Mouse (Mus musculus) heart, embryonic 11.5 days (tissue): ENCODE data around the gene Lif. TPM values are rescaled to one million over a fixed set of nuclear protein-coding genes. Genes with fewer than 3 reads are reported as not detected.

ENCODE experiments used
- ATAC-seq: fragments of 200-750 bp; cut with Nextera tagmentation; replicated peaks from 2 replicates; pipeline ENCODE4 v1.8.0; 2017; ENCODE audit warnings: moderate library complexity; ENCODE audit not compliant: insufficient number of reproducible peaks, low FRiP score, low TSS enrichment
- H3K27ac ChIP-seq: fragments of 300-500 bp; sonication (generic); 2 replicates; pipeline ENCODE4 v1.5.1; 2014; ENCODE audit warnings: mild to moderate bottlenecking, low read depth, low read length
- H3K27me3 ChIP-seq: fragments of 300-500 bp; sonication (generic); 2 replicates; pipeline ENCODE4 v1.6.1; 2014; ENCODE audit warnings: mild to moderate bottlenecking, low read length, mixed read lengths; ENCODE audit not compliant: control insufficient read depth, insufficient read depth
- H3K36me3 ChIP-seq: fragments of 300-500 bp; sonication (generic); 2 replicates; pipeline ENCODE4 v1.6.1; 2014; ENCODE audit warnings: mild to moderate bottlenecking, low read length, moderate library complexity, mixed read lengths; ENCODE audit not compliant: control insufficient read depth, insufficient read depth
- H3K4me1 ChIP-seq: fragments of 300-500 bp; sonication (generic); 2 replicates; pipeline ENCODE4 v1.6.1; 2014; ENCODE audit warnings: low read length; ENCODE audit not compliant: control insufficient read depth, insufficient read depth
- H3K4me2 ChIP-seq: fragments of 300-500 bp; sonication (generic); 2 replicates; pipeline ENCODE4 v1.6.1; 2014; ENCODE audit warnings: mild to moderate bottlenecking, moderate library complexity
- H3K4me3 ChIP-seq: fragments of 300-500 bp; sonication (generic); 2 replicates; pipeline ENCODE4 v1.5.1; 2014; ENCODE audit warnings: low read depth, low read length
- H3K9ac ChIP-seq: fragments of 300-500 bp; sonication (generic); 2 replicates; pipeline ENCODE4 v1.6.1; 2014; ENCODE audit warnings: mild to moderate bottlenecking, low read depth, low read length, moderate library complexity
- H3K9me3 ChIP-seq: fragments of 300-500 bp; sonication (generic); replicated peaks from 2 replicates; pipeline ENCODE4 v1.6.1; 2016; ENCODE audit warnings: low read length; ENCODE audit not compliant: control insufficient read depth
- WGBS: fragments of 180-500 bp; shearing (Covaris S2); extraction: QIAGEN DNeasy Blood & Tissue Kit; methylation state at CpG from one replicate; pipeline ENCODE4 v1.1.7; 2014; ENCODE audit not compliant: insufficient replicate concordance; 5-methylcytosine and 5-hydroxymethylcytosine counted together
- polyA plus RNA-seq: library from polyadenylated mRNA; unstranded; fragments of >200 nt; fragmentation: Nextera tagmentation; extraction: Ambion mirVana; gene quantifications from 2 replicates; pipeline ENCODE4 v1.2.1, GENCODE M21; 2014

Lif gene
- polyA plus RNA-seq, 1 experiment from 2014 or later: 0.06 TPM

GRCm38 (mm10) chr11:4310324-4310723, 53.0 kb downstream of the Lif start:
- WGBS: 84% methylated on average over 4 of the region's 4 CpGs
- no peak for ATAC-seq
- H3K27ac ChIP-seq: no peak overlapping the region
- no peak overlapping the region for H3K4me3 ChIP-seq
- H3K4me1 ChIP-seq: peaks cover 21% of the 10 kb centered on the region
- no peak overlapping the region for H3K9ac ChIP-seq
- peaks cover 8% of the 10 kb centered on the region; the same call in 1 of the 2 replicates for H3K27me3 ChIP-seq
- no peaks in the 10 kb centered on the region for H3K36me3 ChIP-seq
- no peak overlapping the region for H3K4me2 ChIP-seq
- H3K9me3 ChIP-seq: no peaks in the 10 kb centered on the region

- Histone ChIP-seq H3K36me3 (no peaks in the 10 kb centered on the region), H3K9ac (no peak overlapping the region), H3K27ac (no peak overlapping the region), H3K4me1 (peaks cover 21% of the 10 kb centered on the region), H3K4me2 (no peak overlapping the region), H3K4me3 (no peak overlapping the region), H3K27me3 (peaks cover 8% of the 10 kb centered on the region; the same call in 1 of the 2 replicates), H3K9me3 (no peaks in the 10 kb centered on the region)
- WGBS: 67% methylated on average over 4 of the region's 4 CpGs
- no peak for ATAC-seq
Measured at GRCm38 (mm10) chr11:4312180-4312579, 54.8 kb downstream of the Lif start.

GRCm38 (mm10) chr11:4317287-4317686, 59.9 kb downstream of the Lif start:
- H3K27ac ChIP-seq: no peak overlapping the region
- H3K4me2 ChIP-seq: no peak overlapping the region
- 58% methylated on average over 5 of the region's 5 CpGs for WGBS
- no peak for ATAC-seq
- H3K4me3 ChIP-seq: no peak overlapping the region
- peaks cover 5% of the 10 kb centered on the region; the same call in 1 of the 2 replicates for H3K4me1 ChIP-seq
- no peak overlapping the region for H3K9ac ChIP-seq
- H3K9me3 ChIP-seq: no peaks in the 10 kb centered on the region
- H3K27me3 ChIP-seq: no peaks in the 10 kb centered on the region
- no peaks in the 10 kb centered on the region for H3K36me3 ChIP-seq

GRCm38 (mm10) chr11:4318011-4318410, 60.7 kb downstream of the Lif start:
- Histone ChIP-seq H3K4me3 (no peak overlapping the region), H3K9ac (no peak overlapping the region), H3K27me3 (no peaks in the 10 kb centered on the region), H3K4me2 (no peak overlapping the region), H3K36me3 (no peaks in the 10 kb centered on the region), H3K4me1 (peaks cover 5% of the 10 kb centered on the region; the same call in 1 of the 2 replicates), H3K9me3 (no peaks in the 10 kb centered on the region), H3K27ac (no peak overlapping the region)
- ATAC-seq: no peak
- WGBS: 67% methylated on average over 3 of the region's 3 CpGs

- H3K27ac ChIP-seq: no peak overlapping the region
- H3K27me3 ChIP-seq: no peaks in the 10 kb centered on the region
- H3K9me3 ChIP-seq: no peaks in the 10 kb centered on the region
- no peaks in the 10 kb centered on the region; the same call in 1 of the 2 replicates for H3K4me1 ChIP-seq
- H3K4me2 ChIP-seq: no peak overlapping the region
- ATAC-seq: no peak
- no peaks in the 10 kb centered on the region for H3K36me3 ChIP-seq
- 82% methylated on average over 14 of the region's 14 CpGs for WGBS
- H3K9ac ChIP-seq: no peak overlapping the region
- no peak overlapping the region for H3K4me3 ChIP-seq
Measured at GRCm38 (mm10) chr11:4319212-4319955, 62.0 kb downstream of the Lif start.

GRCm38 (mm10) chr11:4320876-4321275, 63.5 kb downstream of the Lif start:
- ATAC-seq: no peak
- no peaks in the 10 kb centered on the region for H3K9me3 ChIP-seq
- no peak overlapping the region for H3K9ac ChIP-seq
- H3K4me1 ChIP-seq: no peaks in the 10 kb centered on the region
- no peaks in the 10 kb centered on the region for H3K36me3 ChIP-seq
- H3K27ac ChIP-seq: no peak overlapping the region
- WGBS: 49% methylated on average over 4 of the region's 4 CpGs
- no peak overlapping the region for H3K4me3 ChIP-seq
- no peak overlapping the region for H3K4me2 ChIP-seq
- no peaks in the 10 kb centered on the region for H3K27me3 ChIP-seq

Other genes with a start within 250 kb of the Lif start
- gene Sec14l4, start 226.1 kb upstream of the Lif start, polyA plus RNA-seq: not detected in 2 replicates
- not detected in 2 replicates for gene Sec14l3, start 192.7 kb upstream of the Lif start, polyA plus RNA-seq
- gene Mtfp1, start 162.1 kb upstream of the Lif start, polyA plus RNA-seq: 20.8 and 21.0 TPM in 2 replicates
- gene Sec14l2, start 134.1 kb upstream of the Lif start, polyA plus RNA-seq: 0.93 and 1.1 TPM in 2 replicates
- 13.7 and 15.3 TPM in 2 replicates for gene Rnf215, start 122.4 kb upstream of the Lif start, polyA plus RNA-seq
- gene Ccdc157, start 97.3 kb upstream of the Lif start, polyA plus RNA-seq: 2.2 and 2.6 TPM in 2 replicates
- 44.7 and 47.9 TPM in 2 replicates for gene Sf3a1, start 97.2 kb upstream of the Lif start, polyA plus RNA-seq
- gene Tbc1d10a, start 70.8 kb upstream of the Lif start, polyA plus RNA-seq: 8.5 and 10.1 TPM in 2 replicates
- gene Castor1, start 39.3 kb upstream of the Lif start, polyA plus RNA-seq: 2.2 and 2.5 TPM in 2 replicates
- gene Osm, start 21.1 kb upstream of the Lif start, polyA plus RNA-seq: 0.10 and 0.11 TPM in 2 replicates
- 0.44 and 0.82 TPM in 2 replicates for gene Hormad2, start 183.5 kb downstream of the Lif start, polyA plus RNA-seq